Mouse (Mus musculus) hindlimb bud, embryonic 11.5 days (tissue): ENCODE measurements at regions not wholly inside any gene's neighbourhood (a gene's known extent, or its start where the extent isn't known, plus 50 kb on each side); places are given as distances from the start of the nearest gene placed in this dataset.
"Not testable (repeated sequence)": the region's sequence is repeated elsewhere in the genome, so short reads cannot be mapped to it uniquely, and the experiment has no call there.

Source experiments
- DNase-seq: peaks from one replicate; pipeline ENCODE4 v3.0.0-alpha.2; 2012; ENCODE audit warnings: low read depth, low spot score; ENCODE audit errors: extremely low spot score

DNA sequence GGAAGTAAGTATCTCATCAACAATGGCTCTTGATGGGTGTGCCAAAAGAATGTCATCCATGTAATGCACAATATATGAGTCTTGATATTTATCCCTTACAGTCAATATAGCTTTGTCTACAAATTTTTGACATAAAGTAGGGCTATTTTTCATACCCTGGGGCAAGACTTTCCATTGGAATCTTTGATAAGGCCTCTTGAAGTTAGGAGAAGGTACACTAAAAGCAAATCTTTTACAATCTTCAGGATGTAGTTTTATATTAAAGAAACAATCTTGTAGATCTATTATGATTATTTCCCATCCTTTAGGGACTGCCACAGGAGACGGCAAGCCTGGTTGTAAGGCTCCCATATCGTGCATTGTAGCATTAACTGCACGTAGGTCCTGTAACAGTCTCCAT, 1038.8 kb upstream of the Sel1l start:
- no peak for DNase-seq

DNA sequence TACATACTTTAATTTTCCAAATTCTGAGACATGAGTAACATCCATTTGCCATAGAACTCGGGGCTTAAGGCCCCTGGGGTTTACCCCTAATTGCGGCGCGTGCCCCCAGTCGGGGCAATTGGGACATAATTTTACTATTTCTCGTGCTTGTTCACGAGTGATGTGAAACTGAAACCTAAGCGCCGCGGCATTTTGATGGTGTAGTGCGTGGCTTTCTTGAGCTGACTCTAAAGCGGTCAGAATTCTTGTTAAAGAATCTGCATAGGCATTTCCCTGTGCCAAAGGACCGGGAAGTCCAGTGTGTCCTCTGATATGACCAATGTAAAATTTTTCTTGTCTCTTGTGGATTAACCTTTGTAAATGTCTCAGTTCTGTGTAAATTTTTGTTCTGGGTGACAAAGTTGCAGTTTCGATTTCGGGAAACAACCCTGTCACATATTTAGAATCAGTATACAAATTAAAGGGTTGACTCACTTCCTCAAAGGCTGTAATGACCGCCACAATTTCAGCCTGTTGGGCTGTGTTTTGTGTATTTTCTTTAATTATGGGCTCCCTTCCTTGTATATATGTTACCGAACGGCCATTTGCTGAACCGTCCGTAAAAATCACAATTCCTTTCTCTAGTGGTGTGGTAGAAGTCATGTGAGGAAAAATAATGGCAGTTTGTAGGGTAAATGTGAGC, 1037.6 kb upstream of the Sel1l start:
- not testable (repeated sequence) for DNase-seq

DNA sequence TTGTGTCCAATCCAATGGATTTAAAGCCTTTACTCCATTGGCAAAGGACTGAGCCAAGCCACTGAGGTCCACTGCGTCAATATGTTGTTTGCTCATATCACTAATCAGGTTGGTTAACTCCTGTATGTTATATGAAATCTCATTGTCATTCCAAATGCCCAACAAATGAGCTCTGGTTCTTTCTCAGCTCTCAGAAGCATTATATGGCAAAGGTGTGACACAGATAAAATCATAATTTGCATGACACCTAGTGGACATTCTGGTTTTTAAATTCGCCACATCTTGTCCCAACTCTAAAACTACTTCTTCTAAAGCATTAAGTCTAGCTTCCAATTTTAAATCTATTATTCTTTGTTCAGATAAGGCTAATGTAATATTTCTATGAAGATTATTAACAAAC, 1035.1 kb upstream of the Sel1l start:
- DNase-seq, result not testable (repeated sequence)

DNA sequence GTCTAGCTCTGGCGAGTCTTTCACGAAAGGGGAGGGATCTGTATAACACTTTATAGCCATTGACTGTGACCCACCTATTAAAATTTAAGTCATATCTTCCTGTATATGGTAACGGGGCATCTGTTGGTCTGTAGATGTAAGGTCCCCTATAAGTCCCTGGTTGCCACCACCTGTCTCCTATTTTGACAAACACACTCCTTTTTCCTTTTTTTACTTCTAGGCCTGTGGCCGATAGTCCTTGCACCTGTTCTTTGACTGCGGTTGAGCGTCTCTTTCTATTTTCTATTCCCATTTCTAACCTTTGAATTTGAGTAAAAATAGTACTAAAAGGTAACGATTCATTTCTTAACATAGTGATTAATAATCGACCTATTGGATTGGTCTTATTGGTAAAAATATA, 1034.1 kb upstream of the Sel1l start:
- not testable (repeated sequence) for DNase-seq

DNA sequence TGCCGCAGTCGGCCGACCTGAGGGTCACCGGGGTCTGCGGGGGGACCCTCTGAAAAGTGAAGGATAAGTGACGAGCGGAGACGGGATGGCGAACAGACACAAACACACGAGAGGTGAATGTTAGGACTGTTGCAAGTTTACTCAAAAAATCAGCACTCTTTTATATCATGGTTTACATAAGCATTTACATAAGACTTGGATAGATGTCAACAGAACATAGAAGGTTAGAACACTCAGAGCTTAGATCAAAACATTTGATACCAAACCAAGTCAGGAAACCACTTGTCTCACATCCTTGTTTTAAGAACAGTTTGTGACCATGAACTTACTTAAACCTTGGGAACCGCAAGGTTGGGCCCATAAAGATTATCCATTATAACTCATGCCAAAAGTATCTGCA, 1033.6 kb upstream of the Sel1l start:
- DNase-seq, result not testable (repeated sequence)

DNA sequence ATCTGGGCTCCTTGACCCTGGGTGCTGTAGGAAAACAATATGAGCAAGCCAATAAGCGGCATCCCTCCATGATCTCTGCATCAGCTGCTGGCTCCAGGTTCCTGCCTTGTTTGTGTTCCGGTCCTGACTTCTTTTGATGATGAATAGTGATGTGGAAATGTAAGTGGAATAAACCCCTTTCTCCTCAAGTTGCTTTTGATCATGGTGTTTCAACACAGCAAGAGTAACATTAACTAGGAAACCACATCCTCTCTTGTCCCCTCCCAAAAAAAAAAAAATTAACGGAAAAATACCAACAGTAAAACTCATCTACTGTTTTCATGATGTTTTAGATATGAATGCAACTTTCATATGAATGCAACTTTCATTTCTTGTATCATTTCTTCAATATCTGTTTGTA, 1024.6 kb upstream of the Sel1l start:
- no peak for DNase-seq

DNA sequence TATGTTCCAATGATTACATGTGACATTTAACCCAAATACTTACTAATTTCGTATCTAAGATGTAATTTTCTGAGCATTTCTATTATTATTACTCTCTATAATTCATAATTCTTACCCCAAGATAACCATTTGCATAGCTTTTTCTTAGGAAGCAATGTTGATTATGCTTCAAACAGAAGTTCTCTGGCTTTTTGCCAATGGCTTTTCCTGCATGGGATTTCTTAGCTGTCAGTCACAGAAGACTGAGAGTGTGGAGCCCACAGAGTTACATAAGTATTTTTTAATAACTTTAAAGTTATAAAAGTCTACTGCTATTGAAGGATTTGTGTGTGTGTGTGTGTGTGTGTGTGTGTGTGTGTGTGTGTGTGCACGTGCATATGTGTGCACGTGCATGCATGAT, 1020.4 kb upstream of the Sel1l start:
- DNase-seq, result no peak

DNA sequence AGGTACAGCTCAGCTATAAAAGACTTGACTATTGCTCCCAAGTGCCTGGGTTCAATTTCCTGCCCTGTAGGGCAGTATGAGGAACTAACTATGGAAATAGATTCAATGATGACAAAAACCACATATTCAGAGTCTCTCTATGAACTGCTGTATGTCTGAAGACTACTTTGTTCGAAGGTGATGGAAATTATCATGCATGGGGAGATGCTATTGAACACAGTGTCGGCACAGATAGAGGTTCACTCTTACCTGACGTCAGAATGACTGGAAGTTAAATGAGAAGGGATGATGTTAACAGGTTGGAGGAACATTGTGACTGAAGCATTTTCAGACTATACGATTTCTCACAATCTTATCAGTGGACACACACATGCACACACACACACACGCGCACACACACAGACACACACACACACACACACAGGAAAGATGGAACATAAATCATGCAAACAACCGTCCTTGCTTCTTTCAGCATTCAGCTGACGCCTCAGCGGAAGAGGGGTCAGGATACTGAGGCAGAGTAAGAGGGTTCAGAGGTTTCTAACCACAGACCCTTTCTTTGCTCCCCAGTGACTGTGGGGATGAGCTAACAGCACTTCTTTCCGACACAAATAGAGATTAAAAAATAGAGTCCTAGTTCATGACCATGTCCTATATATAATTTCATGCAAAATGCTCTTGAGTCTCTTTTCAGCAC, 974.3 kb upstream of the Sel1l start:
- no peak for DNase-seq

DNA sequence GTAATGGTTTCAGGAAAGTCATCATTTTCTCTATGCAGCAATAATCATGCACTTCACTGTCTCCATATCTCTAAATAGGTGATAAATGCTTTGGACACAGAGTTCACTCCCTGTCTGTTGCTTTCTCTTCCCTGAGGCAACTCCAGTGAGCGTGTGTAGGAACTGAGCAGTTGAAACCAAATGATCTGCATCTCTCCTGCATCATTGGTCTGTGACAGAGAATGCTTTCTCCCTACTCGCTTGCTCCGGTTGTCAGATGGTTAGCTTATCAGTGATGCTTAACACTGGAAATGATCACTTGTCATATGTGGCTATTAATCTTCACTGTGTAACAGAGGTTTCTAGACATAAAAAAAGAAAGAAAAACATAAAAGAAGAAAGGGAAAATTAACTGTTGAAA, 969.7 kb upstream of the Sel1l start:
- DNase-seq, result no peak

DNA sequence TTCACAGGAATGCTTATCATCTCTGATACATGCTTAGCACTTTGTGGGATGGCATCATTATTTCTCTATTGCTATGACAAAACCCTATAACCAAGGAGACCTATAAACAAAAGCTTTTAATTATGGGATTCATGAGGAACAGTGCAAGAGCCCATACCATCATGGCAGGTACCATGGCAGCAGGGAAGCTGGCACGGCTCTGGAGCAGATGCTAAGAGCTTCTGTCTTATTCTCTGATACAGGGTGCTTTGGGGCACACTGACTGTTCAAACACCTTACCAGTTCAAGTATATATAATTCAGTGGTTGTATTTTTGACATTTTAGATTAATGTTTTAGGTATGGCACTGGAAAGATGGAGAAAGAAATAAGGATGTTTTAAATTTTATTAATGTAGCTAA, 952.2 kb upstream of the Sel1l start:
- no peak for DNase-seq

DNA sequence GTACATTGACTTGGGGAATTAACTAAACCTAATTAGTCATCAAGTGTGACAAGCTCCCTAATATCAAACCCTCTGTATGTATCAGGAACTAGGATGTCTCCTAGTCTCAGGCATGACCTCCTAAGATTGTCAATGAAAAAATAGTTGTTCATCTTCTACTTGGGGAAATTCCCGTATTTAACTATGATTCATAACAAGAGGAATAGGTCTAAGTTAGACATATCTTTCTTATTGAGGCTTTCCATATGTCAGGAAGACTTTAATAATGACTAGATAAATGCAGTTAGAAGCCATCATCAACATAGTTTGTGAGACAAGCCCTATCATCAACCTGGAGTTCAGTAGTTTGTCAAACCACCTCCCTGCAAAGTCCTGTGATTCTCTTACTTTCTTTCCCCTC, 934.4 kb upstream of the Sel1l start:
- no peak for DNase-seq

DNA sequence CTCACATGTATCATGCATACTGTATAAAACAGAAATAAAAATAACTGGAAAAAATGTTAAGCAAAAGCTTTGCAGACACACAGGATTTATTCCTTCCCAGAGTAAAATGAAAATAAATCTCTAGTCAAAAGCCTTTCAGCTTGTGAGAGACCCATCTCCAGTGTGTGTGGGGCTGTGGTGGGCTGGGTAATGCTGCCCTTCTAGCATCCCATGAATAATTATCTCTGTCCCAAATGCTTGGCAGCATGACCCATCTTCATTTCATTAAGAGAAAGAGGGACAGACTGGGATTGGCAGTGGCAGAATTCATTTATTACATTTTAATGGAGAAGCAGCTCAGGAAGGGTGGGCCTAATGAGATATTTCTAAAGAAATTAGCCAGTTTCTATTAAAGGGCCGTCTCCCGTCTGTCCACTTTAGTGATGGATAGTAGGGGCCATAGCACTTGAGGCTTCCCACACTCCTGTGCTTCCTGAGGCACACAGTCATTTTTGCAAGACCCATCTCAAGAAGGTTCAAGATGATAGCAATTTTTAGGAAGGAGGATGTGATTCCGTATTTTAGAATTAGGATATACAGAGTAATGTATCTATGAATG, 930.8 kb upstream of the Sel1l start:
- DNase-seq, result no peak

DNA sequence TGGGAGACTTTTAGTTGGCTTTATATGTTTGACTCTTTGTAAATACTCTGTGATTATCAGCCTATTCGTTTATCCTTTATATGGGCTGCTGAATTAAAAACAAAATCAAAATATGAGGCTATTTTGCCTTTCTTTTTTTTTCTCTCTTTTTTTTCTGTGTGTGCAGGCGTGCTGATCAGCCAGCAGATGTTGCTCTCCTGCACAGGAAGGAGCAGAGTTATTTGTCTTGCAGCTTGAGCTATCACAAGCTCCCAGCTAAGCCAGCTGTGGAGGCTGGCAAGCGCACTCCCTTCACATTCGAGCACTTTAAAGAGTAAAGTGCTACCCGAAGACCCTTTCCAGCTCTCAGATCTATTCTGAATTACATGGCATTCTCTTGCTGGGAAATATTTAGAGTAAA, 926.7 kb upstream of the Sel1l start:
- no peak for DNase-seq

DNA sequence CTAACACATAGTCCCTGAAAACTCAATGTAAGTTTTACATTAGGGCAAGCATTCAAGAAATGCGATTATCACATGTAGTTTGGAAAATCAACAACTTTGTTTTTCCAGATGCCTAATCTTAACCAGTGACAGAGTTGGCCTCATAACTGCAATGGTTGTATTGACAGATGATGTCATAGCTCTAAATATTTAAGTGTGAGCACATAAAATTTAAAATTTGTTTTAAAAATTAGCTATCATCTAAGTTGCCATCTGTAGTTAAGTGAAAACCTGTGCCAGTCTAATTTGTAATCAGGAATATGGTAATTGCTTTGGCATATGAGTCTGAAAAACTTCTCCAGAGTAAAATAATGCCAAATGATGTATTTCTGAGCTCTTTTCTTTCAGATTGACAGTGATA, 899.6 kb upstream of the Sel1l start:
- DNase-seq, result no peak

DNA sequence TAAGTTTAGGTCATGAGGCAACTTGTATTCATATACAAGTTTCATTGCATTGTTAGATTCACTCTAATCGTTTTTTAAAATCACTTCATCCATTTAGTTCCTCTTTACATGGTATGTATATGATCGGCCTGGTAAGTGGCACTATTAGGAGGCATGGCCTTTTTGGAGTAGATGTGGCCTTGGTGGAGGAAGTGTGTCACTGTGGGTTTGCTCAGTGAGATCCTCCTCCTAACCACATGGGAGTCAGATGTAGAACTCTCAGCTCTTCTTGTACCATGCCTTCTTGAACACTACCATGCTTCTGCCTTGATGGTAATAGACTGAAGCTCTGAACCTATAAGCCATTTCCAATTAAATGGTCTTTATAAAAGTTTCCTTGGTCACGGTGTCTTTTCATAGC, 891.9 kb upstream of the Sel1l start:
- DNase-seq, result no peak

DNA sequence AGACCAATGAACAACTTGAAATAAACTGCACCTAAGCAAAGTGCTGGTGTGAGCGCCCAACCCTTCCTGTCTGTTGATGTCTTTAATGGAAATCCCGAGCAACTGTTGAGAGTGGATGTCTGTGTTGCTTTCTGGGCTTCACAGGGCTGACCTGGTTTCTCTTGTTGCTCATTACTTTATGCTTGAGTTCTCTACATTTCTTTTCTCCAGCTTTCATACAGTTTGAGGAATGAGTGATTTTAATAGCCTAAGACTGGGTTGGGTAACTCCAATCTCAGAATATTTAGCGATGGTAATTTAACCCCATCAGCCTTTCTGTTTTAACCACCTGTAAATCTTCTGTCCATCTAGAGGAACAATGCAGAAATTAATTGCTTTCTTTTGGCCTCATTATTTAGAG, 890.2 kb upstream of the Sel1l start:
- no peak for DNase-seq

DNA sequence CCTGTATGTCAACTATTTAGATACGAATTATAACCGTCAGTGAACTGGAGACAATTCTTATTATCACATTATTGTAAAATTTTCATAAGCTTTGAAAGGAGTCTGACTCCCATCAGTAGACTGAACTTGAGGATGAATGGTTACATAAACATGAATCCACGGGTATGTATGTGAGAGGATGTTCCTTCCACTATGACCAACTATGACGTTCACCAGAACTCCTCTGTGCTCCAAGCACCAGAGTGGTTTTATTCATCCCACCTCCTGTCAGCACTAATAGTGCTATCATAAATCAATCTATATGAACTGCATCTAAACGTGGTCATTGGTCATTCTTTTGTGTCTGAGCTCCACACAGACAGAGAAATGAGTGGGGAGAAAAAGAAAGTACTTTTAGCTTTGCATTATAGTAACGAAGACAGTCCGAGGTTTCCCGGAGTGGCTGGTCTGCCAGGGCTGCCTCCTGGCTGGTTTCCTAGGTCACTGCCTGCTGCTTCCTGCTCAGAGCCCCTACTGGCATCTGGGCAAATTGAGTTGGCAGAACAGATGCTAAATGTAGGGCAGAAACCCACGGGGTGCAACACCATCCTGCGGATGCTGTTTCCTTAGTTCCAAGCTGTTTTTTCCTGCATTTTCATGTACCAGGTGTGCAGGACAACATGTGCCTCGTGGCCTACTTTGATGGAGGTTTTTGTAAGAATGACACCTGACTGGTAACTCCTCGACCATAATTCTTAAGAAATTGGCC, 888.8 kb upstream of the Sel1l start:
- no peak for DNase-seq

DNA sequence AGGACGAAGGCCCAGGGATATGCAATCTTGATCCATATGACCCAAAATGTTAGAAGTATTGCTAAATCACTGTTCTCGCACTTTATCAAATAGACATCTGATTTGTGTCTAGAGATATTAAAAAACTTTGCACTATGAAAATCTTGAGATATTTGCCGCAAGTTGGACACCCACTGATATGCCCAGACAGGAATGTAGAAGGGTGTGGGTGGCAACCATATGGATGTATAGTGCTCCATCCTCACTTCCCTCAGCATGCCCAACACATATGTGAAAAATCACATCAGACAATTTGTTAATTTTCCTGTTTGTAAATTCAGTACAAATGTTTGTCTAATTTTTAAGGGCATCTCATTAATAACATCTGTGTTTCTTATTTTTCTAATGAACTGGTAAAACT, 874.1 kb upstream of the Sel1l start:
- no peak for DNase-seq

DNA sequence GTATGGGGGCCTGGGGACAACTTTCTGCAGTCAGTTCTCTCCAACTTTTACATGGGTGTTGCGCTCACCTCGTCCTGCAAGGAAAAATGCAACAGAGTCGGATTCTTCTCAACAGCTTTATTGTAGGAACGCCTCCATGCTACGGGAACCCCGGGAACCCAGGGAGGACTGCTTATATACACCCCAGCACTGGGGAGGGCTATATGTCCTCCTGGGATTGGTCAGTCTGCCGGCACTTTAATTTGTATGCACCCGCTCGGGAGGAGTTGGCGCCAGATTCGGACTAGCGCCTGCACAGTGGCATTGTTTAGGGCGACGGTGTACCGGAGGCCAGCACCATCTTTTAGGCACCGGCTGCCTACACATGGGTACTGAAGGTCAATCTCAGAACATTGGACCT, 864.5 kb upstream of the Sel1l start:
- no peak for DNase-seq

DNA sequence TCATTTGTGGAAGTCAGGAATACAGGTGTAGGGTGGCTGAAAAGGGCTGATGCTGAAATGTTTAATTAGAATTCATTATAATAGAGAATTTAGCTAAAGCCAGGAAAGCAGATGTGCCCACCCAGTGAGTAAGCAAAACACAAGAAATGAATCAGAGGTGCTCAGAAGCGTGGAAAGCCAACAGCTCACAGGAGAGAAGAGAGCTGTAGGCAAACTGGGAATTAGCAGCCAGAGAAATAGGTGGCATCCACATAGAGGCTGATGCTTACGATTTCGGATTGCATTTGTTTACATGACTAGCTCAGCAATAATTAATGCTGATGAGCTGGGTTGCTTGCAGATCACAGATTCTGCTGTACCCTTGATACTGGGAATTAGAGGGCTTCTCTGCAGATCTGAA, 859.5 kb upstream of the Sel1l start:
- no peak for DNase-seq

DNA sequence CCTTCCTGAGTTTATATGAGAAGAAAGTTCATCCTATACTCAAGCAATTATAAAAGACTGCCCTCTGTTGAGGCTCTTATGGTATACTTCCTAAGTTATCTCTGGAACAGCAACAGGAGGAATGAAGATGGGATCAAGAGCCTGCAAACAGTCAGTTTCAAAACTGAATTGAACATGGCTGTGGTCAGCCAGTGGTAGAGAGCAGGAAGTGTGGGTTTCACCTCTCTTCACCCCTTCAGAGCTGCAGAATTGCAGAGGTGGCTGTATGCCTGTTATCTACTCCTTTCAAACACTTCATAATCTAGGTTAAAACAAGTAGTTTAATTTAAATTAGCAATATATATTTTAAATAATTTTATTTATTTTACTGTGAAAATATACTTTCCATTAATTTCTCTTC, 854.8 kb upstream of the Sel1l start:
- DNase-seq, result no peak

DNA sequence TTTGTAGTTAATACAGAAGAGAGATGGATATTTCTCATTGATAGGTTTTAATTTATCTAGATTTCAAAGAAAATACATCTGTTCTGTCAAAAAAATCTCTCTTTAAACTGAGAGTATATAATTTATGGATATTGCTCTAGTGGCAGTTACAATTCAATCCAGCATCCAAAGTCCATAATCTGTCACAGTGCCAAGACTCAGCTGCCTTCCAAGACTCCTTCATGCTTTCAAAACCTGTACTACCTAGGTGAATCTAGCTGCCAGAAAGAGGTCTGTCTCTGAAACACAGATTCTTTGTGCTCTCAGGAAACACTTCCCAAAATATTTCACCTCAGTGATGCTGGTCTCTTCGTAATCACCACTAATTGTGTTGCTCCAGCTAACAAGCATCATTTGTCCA, 844.0 kb upstream of the Sel1l start:
- DNase-seq, result no peak
